Mouse (Mus musculus): ENCODE measurements around the gene Satb1.

Gene Satb1

GRCm38 (mm10) chr17:51827922-51828410 lies 5.1 kb downstream of the Satb1 start:
- in situ Hi-C loops (cut with MboI, MseI): no loop called here

- in situ Hi-C loops (cut with MboI, MseI): no loop called here
These were observed 6.6 kb downstream of the Satb1 start for GRCm38 (mm10) chr17:51826461-51826860.

- in situ Hi-C loops (cut with MboI, MseI): loop anchor here (25.0 kb wide), 2 partner anchors 1673 to 1773 kb away; partner anchors contain the start of gene Rab5a (in 1 of the 2)
These were observed 18.8 kb downstream of the Satb1 start for GRCm38 (mm10) chr17:51814301-51814700.

- in situ Hi-C loops (cut with MboI, MseI): loop anchor here (25.0 kb wide), 2 partner anchors 1674 to 1774 kb away; partner anchors contain the start of gene Rab5a (in 1 of the 2)
These were observed 19.3 kb downstream of the Satb1 start for GRCm38 (mm10) chr17:51813784-51814120.

GRCm38 (mm10) chr17:51812942-51813783 lies 19.9 kb downstream of the Satb1 start:
- in situ Hi-C loops (cut with MboI, MseI): loop anchor here (25.0 kb wide), 2 partner anchors 1674 to 1774 kb away; partner anchors contain the start of gene Rab5a (in 1 of the 2)

GRCm38 (mm10) chr17:51812261-51812941 lies 20.7 kb downstream of the Satb1 start:
- in situ Hi-C loops (cut with MboI, MseI): loop anchor here (25.0 kb wide), 2 partner anchors 1675 to 1775 kb away; partner anchors contain the start of gene Rab5a (in 1 of the 2)

GRCm38 (mm10) chr17:51811911-51812260 lies 21.2 kb downstream of the Satb1 start:
- in situ Hi-C loops (cut with MboI, MseI): loop anchor here (25.0 kb wide), 2 partner anchors 1675 to 1775 kb away; partner anchors contain the start of gene Rab5a (in 1 of the 2)

GRCm38 (mm10) chr17:51811086-51811868 lies 21.8 kb downstream of the Satb1 start:
- in situ Hi-C loops (cut with MboI, MseI): loop anchor here (25.0 kb wide), 2 partner anchors 1676 to 1776 kb away; partner anchors contain the start of gene Rab5a (in 1 of the 2)

- in situ Hi-C loops (cut with MboI, MseI): loop anchor here (10.0 to 25.0 kb wide), 3 partner anchors 657 to 1780 kb away; partner anchors contain the start of gene Rab5a (in 1 of the 2)
These were observed 25.7 kb downstream of the Satb1 start for GRCm38 (mm10) chr17:51807429-51807828.

GRCm38 (mm10) chr17:51806124-51806960 lies 26.7 kb downstream of the Satb1 start:
- in situ Hi-C loops (cut with MboI, MseI): loop anchor here (10.0 to 25.0 kb wide), 3 partner anchors 658 to 1781 kb away; partner anchors contain the start of gene Rab5a (in 1 of the 2)

GRCm38 (mm10) chr17:51800208-51800607 lies 32.9 kb downstream of the Satb1 start:
- in situ Hi-C loops (cut with MboI, MseI): loop anchor here (10.0 to 25.0 kb wide), 3 partner anchors 665 to 1787 kb away; partner anchors contain the start of gene Rab5a (in 1 of the 2)

- in situ Hi-C loops (cut with MboI, MseI): no loop called here
These were observed 36.6 kb downstream of the Satb1 start for GRCm38 (mm10) chr17:51796459-51796858.

GRCm38 (mm10) chr17:51791226-51791625 lies 41.9 kb downstream of the Satb1 start:
- in situ Hi-C loops (cut with MboI, MseI): no loop called here

- in situ Hi-C loops (cut with MboI, MseI): no loop called here
These were observed 42.6 kb downstream of the Satb1 start for GRCm38 (mm10) chr17:51790387-51791060.

GRCm38 (mm10) chr17:51789777-51790176 lies 43.3 kb downstream of the Satb1 start:
- in situ Hi-C loops (cut with MboI, MseI): no loop called here

- in situ Hi-C loops (cut with MboI, MseI): no loop called here
These were observed 44.0 kb downstream of the Satb1 start for GRCm38 (mm10) chr17:51789098-51789497.

- in situ Hi-C loops (cut with MboI, MseI): no loop called here
These were observed 45.1 kb downstream of the Satb1 start for GRCm38 (mm10) chr17:51787955-51788354.

GRCm38 (mm10) chr17:51786050-51786449 lies 47.0 kb downstream of the Satb1 start:
- in situ Hi-C loops (cut with MboI, MseI): no loop called here

- in situ Hi-C loops (cut with MboI, MseI): no loop called here
These were observed 48.2 kb downstream of the Satb1 start for GRCm38 (mm10) chr17:51784935-51785334.
